Mouse (Mus musculus) urinary bladder, postnatal 4 days (tissue): ENCODE data around the gene Avpr2.
A peak's percentile ranks its signal among the peaks of the same experiment; 100 is the strongest.

Experiments used
- DNase-seq, 2 experiments: peaks; one replicate each; pipeline ENCODE4 v3.0.0; 2021 to 2022; ENCODE audit warnings: low spot score in 2 of 2

Gene Avpr2

DNA sequence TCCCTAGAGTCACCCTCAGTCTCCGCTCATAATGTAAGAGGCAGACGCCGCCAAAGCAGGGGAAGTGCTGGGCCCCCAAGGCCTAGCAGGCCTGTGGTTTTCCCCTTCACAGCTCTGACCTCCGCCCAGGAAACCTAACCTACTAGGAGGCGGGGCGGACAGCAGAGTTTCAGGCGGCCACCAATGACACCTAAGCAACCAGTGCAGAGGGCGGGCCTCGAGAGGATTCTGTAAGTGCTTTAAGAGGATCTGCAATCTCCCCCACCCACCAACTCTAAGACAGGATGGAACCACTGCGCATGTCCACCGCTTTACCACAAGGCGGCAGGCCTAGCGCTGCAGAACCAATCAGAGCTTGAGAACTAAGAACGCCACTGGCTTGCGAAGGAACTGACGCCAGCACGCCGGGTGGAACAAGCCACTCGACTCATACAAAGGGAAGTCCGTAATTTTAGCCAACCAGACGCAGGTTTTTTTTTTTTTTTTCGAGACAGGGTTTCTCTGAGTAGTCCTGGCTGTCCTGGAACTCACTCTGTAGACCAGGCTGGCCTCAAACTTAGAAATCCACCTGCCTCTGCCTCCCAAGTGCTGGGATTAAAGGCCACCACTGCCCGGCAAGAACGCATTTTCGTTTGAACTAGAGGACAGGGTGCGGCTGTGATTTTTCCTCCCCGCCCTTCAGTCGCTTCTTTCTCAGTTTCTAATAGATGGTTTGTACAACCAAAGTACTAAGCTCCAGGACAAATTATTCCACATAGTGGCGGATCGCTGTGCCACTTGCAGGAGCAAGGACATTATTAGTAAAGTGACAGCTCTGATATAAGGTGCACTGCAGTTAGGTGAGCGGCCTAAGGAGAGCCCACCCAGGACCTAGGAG, 23.2 kb downstream of the Avpr2 start:
- DNase-seq = peak; percentile 85 to 87

DNA sequence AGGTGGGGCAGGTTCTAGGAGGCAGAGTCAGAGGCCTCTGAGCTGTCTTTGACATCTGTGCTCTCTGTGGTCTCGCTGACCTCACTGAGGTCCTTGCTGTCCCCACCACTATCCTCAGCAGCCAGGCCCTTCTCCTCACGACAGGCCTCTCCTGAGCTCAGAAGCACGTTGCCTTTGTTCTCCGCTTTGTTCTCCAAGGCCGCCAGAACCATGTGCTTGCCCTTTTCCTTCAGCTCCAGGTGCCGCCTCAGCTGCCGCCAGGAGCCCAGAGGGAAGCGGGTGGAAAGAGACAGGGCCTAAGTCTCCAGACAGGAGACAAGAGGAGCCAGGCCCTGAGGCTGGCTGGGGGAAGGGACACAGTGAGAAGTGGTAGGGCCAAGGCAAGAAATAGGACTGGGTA, 25.0 kb downstream of the Avpr2 start:
- DNase-seq = no peak

DNA sequence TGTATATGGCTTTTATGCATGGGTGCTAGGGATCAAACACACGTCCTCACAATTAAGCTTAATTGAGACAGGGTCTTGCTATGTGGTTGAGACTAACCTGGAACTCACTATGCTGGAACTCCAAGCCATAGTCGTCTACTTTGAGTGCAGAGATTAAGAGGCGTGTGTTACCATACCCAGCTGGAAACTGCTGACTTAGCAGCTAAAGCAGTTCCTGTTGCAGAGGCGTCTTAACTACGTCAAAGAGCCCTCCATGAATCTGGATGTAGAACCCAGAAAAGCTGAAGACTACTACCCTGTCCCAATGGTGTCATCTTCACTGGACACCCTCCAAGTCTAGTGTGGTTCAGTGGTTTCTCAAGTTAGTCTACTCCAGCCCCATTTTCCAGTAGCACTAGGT, 26.7 kb downstream of the Avpr2 start:
- DNase-seq = no peak

DNA sequence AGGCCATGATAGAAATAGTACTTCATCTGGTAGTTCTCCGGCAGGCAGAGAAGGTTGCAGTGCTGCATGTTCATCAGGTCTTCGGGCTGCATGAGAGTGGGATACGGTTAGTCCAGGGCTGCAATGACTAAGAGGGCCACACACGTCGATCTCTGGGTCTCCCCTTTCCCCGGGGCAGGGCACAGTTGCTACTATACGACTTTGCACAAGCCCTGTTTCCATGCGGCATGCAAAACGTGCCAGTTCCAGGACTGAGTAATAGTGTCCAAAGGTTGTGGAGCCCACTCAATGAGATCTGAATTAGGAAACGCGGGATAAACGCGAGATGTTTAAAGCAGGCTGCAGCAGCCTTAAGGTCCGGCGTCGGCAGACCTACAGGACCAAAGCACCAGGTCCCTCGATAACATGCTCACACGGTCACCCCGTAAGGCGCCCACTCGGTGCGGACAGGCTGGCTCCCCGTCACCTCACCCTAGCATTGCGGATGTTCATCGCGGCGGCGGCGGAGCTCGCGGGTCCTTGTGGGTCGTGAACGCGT, 29.5 kb downstream of the Avpr2 start:
- DNase-seq = no peak

DNA sequence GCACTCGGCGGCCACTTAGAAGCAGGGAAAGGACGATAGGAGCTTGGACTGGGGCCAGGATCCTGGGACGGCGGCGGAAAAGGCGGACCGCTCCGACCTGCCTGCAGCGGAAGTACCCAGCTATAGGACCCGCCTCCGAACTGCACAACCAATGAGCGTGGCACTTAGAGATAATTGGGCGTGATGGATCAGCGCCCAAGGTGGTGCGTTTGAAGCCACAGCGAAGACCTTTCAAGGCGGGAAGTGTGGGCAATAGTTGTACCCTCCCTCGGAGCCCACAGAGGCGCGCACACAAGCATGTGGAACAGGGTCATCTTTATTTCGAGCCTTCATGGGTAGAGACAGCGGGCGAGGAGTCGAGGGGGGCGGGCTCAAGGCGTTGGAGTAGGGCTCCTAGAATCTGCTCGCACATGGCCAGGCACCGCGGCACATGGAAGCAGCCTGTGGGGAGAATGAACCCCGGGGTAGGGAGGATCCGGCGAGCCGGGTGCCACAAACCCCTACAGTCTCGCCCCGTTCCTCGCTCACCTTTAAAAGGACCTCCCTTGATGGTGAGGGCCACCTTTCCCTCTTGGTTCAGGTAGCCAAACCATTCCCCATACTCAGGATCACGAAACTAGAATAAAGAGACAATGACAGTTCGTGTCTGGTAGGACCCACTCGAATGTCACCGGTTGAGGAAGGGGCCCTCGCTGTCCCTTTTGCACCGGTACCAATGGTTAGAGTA, 30.1 kb downstream of the Avpr2 start, which contains the start of the genes Arhgap4 and Naa10:
Arhgap4 (minus strand) TSS at position 48 of the 727 bp plus-strand sequence.
Naa10 (minus strand) TSS at position 122 of the 727 bp plus-strand sequence.
- peak; percentile 82 to 91 for DNase-seq

DNA sequence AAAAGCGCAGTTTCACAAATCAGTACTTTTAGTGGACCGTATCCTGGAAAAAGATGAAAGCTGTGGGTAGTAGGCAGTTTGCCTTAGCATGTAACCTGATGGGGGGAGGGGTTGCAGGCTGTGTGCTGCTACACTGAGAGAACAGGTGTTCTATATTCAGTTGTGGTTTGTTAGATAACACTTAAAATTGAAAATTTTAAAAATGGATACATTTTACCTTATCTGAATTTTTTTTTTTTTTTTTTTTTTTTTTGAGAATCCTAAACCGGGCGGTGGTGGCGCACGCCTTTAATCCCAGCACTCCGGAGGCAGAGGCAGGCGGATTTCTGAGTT, 30.6 kb downstream of the Avpr2 start:
- no peak for DNase-seq

DNA sequence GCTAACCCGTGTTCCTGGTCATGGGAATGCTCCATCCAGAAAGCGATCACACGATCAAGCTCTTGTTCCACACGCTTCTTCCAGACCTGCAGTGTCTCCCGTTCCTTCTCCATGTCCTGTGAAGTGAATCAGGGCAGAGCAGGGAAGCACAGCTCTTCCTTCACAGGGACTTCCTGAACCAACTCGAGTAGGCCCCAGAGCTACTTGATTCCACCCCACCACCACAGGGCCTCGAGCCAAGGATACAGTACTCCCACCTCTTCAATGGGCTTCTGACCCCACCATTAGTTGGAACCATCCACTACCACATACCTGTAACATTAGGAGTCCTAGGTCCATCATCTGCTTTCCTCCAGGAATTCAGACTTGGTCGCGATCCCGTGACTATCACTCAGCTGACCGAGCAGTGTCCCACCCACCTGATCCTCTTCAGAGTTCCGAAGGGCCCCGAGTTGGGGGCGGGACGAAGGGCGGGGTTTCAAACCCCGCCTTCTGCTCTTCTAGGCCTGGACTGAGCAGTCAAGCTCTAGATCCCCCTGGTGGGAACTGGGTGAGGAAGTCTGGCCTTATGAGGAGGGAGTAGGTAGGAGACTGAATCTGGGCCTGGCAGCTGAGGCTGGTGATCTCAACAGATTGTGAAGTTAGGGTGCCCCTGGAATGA, 38.6 kb downstream of the Avpr2 start, which contains the start of gene Renbp:
Renbp (minus strand) TSS at position 449 of the 661 bp plus-strand sequence.
- DNase-seq = peak; percentile 74 to 79

DNA sequence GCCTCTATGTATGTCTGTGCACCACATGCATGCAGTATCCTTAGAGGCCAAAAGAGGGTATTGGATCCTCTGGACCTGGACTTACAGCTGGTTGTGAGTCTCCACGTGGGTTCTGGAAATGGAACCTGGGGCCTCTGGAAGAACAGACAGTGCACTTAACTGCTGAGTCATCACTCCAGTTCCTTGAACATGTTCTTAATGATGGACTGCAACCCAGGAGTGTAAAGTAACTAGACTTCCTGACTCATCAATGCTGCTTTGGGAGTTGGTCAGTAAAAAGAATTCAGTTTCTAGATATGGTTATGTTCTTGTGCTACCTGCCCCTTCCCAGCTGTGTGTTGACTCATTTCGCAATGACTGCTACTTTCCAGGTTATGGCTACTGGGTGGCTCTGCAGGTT, 40.0 kb downstream of the Avpr2 start:
- DNase-seq = no peak

DNA sequence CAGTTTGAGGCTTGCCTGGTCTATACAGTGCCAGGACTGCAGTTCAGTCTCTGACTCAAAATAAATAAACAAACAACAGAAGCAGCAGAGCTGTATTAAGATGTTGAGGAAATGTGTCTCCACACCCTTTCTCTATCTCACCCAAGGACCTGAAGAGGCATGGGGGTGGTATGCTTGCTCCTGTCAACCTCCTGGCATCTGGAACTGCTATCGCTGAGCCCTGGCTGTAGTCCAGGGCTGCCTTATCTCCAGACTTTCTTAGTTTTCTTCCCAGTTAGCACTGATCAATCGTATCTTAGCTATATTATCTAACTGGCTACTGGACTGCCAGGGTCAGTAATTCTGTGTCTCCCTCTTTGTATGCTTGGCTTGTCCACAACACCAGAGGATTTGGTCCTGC, 50.0 kb downstream of the Avpr2 start:
- DNase-seq = no peak

DNA sequence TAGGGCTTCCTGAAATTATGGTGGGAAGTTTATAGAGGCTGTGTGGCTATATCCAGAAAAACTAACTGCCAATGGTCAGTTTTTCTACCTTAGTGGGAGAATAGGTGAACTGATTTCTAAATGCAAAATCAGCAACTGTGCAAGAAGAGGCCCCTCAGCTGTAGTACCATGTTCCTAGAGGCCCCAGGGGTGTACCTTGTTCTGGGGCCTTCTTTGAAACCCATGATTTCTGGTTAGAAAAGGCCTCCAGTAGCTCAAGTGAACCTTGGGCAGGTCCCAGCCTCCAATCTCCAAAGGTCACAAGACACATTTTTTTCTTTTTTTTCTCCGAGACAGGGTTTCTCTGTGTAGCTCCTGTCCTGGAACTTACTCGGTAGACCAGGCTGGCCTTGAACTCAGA, 50.4 kb downstream of the Avpr2 start:
- no peak for DNase-seq
